Mouse (Mus musculus) G1E (cell line): ENCODE measurements around the gene Ndrg4. TPM values are rescaled to one million over a fixed set of nuclear protein-coding genes. Genes with fewer than 3 reads are reported as not detected.

Experiments
- ATAC-seq: 2 replicates; pipeline ENCODE4 v1.8.0; 2016; ENCODE audit warnings: mild to moderate bottlenecking; ENCODE audit not compliant: insufficient number of reproducible peaks, poor library complexity, low FRiP score, severe bottlenecking; ENCODE audit errors: extremely low read depth
- DNase-seq: peaks from one replicate; pipeline ENCODE4 v3.0.0; 2012; ENCODE audit warnings: low spot score
- H3K27me3 ChIP-seq: 2 replicates; pipeline ENCODE4 v1.6.1; 2012; ENCODE audit warnings: mild to moderate bottlenecking, low read length, inconsistent platforms; ENCODE audit not compliant: insufficient read depth
- H3K36me3 ChIP-seq: replicated peaks from 2 replicates; pipeline ENCODE3; 2012; ENCODE audit warnings: mild to moderate bottlenecking, inconsistent platforms
- H3K4me1 ChIP-seq: 2 replicates; pipeline ENCODE4 v1.6.1; 2012; ENCODE audit warnings: low read depth, low read length, inconsistent platforms, mixed read lengths; ENCODE audit not compliant: insufficient read depth
- H3K4me3 ChIP-seq: 2 replicates; pipeline ENCODE4 v1.5.1; 2012; ENCODE audit warnings: low read depth, mild to moderate bottlenecking, inconsistent platforms, low read length, moderate library complexity, mixed read lengths
- H3K9me3 ChIP-seq: replicated peaks from 2 replicates; pipeline ENCODE4 v1.6.1; 2012; ENCODE audit warnings: inconsistent platforms
- CTCF ChIP-seq: IDR thresholded peaks from 2 replicates; pipeline ENCODE4 v1.5.1; 2012; ENCODE audit warnings: low read depth, low read length, inconsistent platforms, mixed read lengths
- GATA1 ChIP-seq: IDR thresholded peaks from 2 replicates; pipeline ENCODE4 v1.6.1; 2012; ENCODE audit warnings: borderline replicate concordance, low read length, inconsistent platforms, mixed read lengths
- GATA2 ChIP-seq: IDR thresholded peaks from 2 replicates; pipeline ENCODE4 v1.6.1; 2012; ENCODE audit warnings: low read depth, low read length, inconsistent platforms, borderline replicate concordance
- POLR2AphosphoS5 ChIP-seq: IDR thresholded peaks from 2 replicates; pipeline ENCODE4 v1.6.1; 2012; ENCODE audit warnings: low read depth, low read length, inconsistent platforms; ENCODE audit not compliant: insufficient replicate concordance
- TAL1 ChIP-seq: conservative IDR thresholded peaks from 2 replicates; pipeline ENCODE4 v1.6.1; 2012; ENCODE audit warnings: low read depth, low read length, inconsistent platforms, mixed read lengths
- polyA plus RNA-seq: library from polyadenylated mRNA; stranded (reverse); fragments of >175 nt; gene quantifications from 2 replicates; pipeline ENCODE4 v1.2.3, GENCODE M21; 2012
- total RNA-seq, 2 experiments: library from RNA; stranded (forward) in 1 of 2; stranded (reverse) in 1 of 2; fragments of 200-1000 nt in 1 of 2; fragments of >200 nt in 1 of 2; fragmentation: Nextera tagmentation in 1 of 2; gene quantifications; 2 replicates each; pipeline ENCODE4 v1.2.3; 2014 to 2017

Ndrg4 gene
- total and polyA plus RNA-seq, 3 experiments: 0.60 TPM; not detected in 2

- H3K4me1 ChIP-seq: peaks cover 16% of the 10 kb centered on the region
- ATAC-seq (no peak), DNase-seq (no peak)
- TF ChIP-seq GATA1 (no peak), GATA2 (no peak), CTCF (no peak), TAL1 (no peak), POLR2AphosphoS5 (no peak)
- peaks cover 93% of the 10 kb centered on the region for H3K27me3 ChIP-seq
- H3K4me3 ChIP-seq: no peak overlapping the region
- H3K9me3 ChIP-seq: no peaks in the 10 kb centered on the region
- H3K36me3 ChIP-seq: no peaks in the 10 kb centered on the region
Measured at GRCm38 (mm10) chr8:95703461-95704260, 26.9 kb downstream of the Ndrg4 start.

- no peak for ATAC-seq
- no peak for DNase-seq
- Histone ChIP-seq H3K4me3 (no peak overlapping the region), H3K4me1 (peaks cover 21% of the 10 kb centered on the region), H3K9me3 (no peaks in the 10 kb centered on the region), H3K36me3 (no peaks in the 10 kb centered on the region), H3K27me3 (peaks cover 93% of the 10 kb centered on the region)
- TF ChIP-seq POLR2AphosphoS5: no peak
- no peak for TF ChIP-seq TAL1
- no peak for TF ChIP-seq GATA2
- TF ChIP-seq GATA1: no peak
- TF ChIP-seq CTCF: no peak
Measured at GRCm38 (mm10) chr8:95704538-95704937, 27.8 kb downstream of the Ndrg4 start.

GRCm38 (mm10) chr8:95709579-95709978 is 32.8 kb downstream of the Ndrg4 start:
- TF ChIP-seq CTCF (no peak), TAL1 (no peak), GATA2 (no peak), GATA1 (no peak), POLR2AphosphoS5 (no peak)
- Histone ChIP-seq H3K27me3 (peaks cover 62% of the 10 kb centered on the region), H3K4me1 (peaks cover 38% of the 10 kb centered on the region), H3K36me3 (no peaks in the 10 kb centered on the region), H3K4me3 (no peak overlapping the region), H3K9me3 (no peaks in the 10 kb centered on the region)
- DNase-seq: no peak
- no peak for ATAC-seq

- Histone ChIP-seq H3K4me3 (no peak overlapping the region), H3K4me1 (peaks cover 47% of the 10 kb centered on the region), H3K27me3 (peaks cover 48% of the 10 kb centered on the region), H3K36me3 (peaks cover under 1% of the 10 kb centered on the region), H3K9me3 (no peaks in the 10 kb centered on the region)
- no peak for TF ChIP-seq CTCF
- TF ChIP-seq GATA2: no peak
- no peak for TF ChIP-seq TAL1
- no peak for TF ChIP-seq GATA1
- TF ChIP-seq POLR2AphosphoS5: no peak
- ATAC-seq (no peak), DNase-seq (no peak)
Measured at GRCm38 (mm10) chr8:95711029-95711428, 34.2 kb downstream of the Ndrg4 start.

GRCm38 (mm10) chr8:95712395-95712794 is 35.6 kb downstream of the Ndrg4 start:
- H3K4me1 ChIP-seq: peaks cover 56% of the 10 kb centered on the region
- no peak for DNase-seq
- no peak overlapping the region; the same call in 1 of the 2 replicates for H3K4me3 ChIP-seq
- no peak for ATAC-seq
- TF ChIP-seq POLR2AphosphoS5: no peak
- TF ChIP-seq GATA2: no peak
- TF ChIP-seq GATA1: no peak
- H3K27me3 ChIP-seq: peaks cover 34% of the 10 kb centered on the region
- H3K9me3 ChIP-seq: no peaks in the 10 kb centered on the region
- H3K36me3 ChIP-seq: peaks cover 14% of the 10 kb centered on the region

GRCm38 (mm10) chr8:95713100-95714010 is 36.6 kb downstream of the Ndrg4 start:
- ATAC-seq: no peak
- Histone ChIP-seq H3K4me1 (peaks cover 65% of the 10 kb centered on the region), H3K4me3 (peak overlapping the region; percentile 28; the same call in 1 of the 2 replicates)

More at GRCm38 (mm10) chr8:95713100-95714010, 36.6 kb downstream of the Ndrg4 start:
- peak; percentile 67 for DNase-seq
- peak; percentile 79 for TF ChIP-seq CTCF
- no peak for TF ChIP-seq GATA1
- no peak for TF ChIP-seq TAL1
- no peaks in the 10 kb centered on the region for H3K9me3 ChIP-seq
- peaks cover 26% of the 10 kb centered on the region for H3K27me3 ChIP-seq
- H3K36me3 ChIP-seq: peaks cover 23% of the 10 kb centered on the region
